Mouse (Mus musculus) activated CD4-positive, CD25-positive, alpha-beta regulatory T cell, adult 4 months (primary cell): Measurements from ENCODE around the gene Cd247. TPM values are rescaled to one million over a fixed set of nuclear protein-coding genes. Genes with fewer than 3 reads are reported as not detected.
"Not testable (repeated sequence)": the region's sequence is repeated elsewhere in the genome, so short reads cannot be mapped to it uniquely, and the experiment has no call there.

Experiments
- ATAC-seq: one replicate; pipeline ENCODE4 v1.8.0; 2017
- polyA plus RNA-seq, 2 experiments: library from polyadenylated mRNA; unstranded; fragments of 100-300 nt; shearing (Covaris generic); gene quantifications; one replicate each; pipeline ENCODE4 v1.2.1; 2017

Cd247 gene
- polyA plus RNA-seq: 100 to 1,000 TPM; 370 TPM

- ATAC-seq: peak; percentile 77
Measured at GRCm38 (mm10) chr1:165788511-165788910, at the start of gene Cd247. TSS of gene Cd247 (plus strand) at chr1:165788681.

- no peak for ATAC-seq
Measured at GRCm38 (mm10) chr1:165738985-165739384, 49.5 kb upstream of the Cd247 start.

- ATAC-seq: no peak
Measured at GRCm38 (mm10) chr1:165741989-165742388, 46.5 kb upstream of the Cd247 start.

DNA sequence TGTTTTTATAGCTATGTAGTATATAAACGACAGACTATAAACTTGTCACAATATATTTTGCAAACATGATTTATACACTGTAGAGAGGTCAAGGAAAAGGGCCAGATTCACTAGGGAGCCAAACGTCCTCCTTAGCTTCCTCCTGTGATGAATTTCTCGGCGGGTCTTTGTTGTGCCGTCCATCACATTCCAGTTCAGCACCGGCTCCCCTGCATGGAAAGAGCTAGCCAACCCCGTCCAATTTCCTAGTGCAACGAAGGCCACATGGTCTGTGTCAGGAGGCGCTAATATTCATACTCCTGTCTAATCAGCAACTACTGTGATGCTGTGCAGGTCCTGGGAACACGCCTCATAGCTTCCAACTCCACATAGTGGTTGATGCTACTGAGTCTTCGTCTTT lies 40.4 kb upstream of the Cd247 start:
- no peak for ATAC-seq

DNA sequence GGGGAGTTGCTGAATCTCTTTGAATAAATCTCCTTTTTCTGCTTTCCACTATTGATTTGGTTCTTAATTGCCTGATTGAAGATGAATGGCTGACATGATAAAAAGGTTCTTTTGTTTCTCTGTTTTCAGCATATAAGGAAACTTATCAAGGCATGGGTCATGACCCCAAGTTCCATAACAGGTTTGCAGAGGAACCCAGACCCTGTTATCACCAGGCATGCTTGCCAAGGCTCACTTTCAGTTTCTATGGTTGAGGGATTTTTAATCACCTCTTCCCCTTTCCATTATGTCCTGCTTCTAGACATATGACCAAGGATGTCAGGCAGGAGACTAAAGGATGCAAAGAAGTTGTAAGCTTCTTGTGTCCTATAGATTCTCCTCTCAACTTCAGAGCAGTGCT lies 37.3 kb upstream of the Cd247 start:
- ATAC-seq: no peak

- ATAC-seq: no peak
Measured at GRCm38 (mm10) chr1:165751838-165752237, 36.6 kb upstream of the Cd247 start.

DNA sequence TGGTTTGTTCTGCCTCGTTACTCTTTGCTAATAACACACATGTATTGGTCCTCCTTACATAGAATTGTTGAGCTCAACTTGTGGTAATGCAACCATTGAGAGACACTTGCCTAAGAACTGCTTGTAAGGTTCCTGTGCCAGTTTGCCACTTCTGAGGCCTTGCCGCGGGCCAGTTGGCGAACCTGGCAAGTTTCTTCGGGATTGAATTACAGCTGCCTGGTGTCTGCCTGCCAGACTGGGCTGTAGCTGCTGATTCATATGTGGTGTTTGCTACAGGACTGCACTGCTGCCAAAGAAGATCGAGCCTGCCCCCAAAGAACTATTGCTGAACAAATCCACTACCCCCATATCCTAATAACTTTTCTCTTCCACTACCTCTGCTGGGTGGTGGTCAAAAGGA lies 34.3 kb upstream of the Cd247 start:
- ATAC-seq: no peak

GRCm38 (mm10) chr1:165755194-165755593 lies 33.3 kb upstream of the Cd247 start:
- no peak for ATAC-seq

- ATAC-seq: no peak
Measured at GRCm38 (mm10) chr1:165761522-165762305, 26.8 kb upstream of the Cd247 start.

DNA sequence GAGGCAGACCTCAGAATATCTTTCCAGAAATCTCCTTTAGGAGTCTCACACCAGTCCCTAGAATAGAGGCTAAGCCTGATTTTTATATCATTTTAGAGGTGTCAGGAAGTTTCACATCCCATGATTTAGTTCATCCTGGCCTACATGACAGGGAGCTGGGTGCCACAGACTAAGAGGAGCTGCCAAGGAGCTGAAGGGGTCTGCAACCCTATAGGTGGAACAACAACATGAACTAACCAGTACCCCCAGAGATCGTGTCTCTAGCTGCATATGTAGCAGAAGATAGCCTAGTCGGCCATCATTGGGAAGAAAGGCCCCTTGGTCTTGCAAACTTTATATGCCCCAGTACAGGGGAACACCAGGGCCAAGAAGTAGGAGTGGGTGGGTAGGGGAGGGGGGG lies 26.0 kb upstream of the Cd247 start:
- ATAC-seq: not testable (repeated sequence)

DNA sequence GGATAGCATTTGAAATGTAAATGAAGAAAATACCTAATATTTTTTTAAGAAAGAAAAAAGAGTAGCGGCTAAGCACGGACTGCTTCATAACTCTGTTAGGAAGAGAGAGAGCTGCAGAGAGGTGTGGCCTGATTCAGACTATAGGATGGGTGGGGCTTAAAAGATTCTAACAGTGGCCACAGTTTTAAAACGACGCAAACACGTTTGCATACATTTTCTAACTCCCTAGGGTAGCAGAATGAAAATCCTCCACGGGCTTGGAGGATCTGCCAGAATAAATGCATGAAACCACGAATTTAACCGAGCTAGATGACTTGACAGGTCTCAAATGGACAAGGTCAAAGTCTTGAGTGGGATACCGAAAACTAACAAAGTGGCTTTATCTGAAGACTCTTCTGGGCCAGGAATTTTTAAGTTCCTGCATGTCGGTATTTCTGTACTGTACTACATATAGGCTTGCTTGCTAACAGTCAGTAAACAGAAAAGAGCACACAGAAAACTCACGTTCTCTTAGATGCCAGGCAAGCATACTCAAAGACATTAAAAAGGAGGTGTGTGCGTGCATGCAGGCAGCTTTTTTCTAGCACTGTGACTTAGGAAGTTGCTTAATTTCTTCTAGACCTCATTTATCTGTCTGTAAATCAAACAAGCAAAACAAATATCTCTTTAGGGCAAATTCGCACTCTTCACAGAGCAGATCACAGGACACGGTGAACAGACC lies 25.4 kb upstream of the Cd247 start:
- peak; percentile 60 for ATAC-seq

DNA sequence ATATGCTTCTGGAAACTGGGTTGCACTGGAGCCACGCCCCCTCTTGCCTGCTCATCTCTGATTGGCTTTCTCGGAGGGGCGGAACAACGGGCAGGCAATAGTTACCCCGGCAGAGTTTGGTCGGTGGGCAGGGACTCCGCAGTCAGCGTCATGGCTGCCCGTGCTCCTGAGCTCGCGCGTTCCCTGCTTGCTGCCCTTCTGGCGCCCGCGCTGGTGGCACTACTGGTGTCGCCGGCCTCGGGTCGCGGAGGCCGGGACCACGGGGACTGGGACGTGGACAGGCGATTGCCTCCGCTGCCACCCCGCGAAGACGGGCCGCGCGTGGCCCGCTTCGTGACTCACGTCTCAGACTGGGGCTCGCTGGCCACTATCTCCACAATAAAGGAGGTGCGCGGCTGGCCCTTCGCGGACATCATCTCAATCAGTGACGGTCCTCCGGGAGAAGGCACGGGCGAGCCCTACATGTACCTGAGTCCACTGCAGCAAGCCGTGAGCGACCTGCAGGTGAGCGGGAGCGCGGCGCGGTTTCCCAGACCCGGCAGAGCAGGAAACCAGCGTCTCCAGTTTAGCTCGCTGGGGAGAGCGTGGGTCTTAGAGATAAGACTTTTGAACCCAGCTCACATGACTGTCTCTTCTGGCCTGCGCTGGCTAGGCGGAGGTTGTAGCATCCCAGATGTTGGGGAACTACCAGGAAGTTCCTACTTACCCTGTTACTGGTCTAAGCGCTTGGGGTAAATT lies 24.7 kb upstream of the Cd247 start, which contains the start of gene Creg1:
TSS of gene Creg1 (plus strand) at position 112 of the 738 bp plus-strand sequence.
- peak; percentile 97 for ATAC-seq

GRCm38 (mm10) chr1:165764571-165764970 lies 23.9 kb upstream of the Cd247 start:
- ATAC-seq: no peak

DNA sequence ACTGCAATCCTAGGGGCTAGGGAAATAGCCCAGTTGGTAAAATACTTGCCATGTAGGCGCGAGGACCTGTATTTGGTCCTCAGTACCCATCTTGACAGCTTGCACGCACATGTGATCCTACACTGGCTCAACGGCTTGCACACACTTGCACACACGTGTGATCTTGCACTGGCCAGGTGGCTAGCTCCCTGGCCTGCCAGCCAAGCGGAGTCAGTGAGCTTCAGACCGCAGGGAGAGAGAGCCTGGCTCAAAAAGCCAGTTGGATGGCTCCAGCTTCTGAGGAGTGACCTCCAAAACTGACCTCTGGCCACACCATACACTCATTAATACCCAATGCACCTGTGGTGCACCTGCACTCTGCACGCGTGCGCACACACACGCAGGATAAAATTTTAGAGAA lies 23.4 kb upstream of the Cd247 start:
- ATAC-seq: no peak

- no peak for ATAC-seq
Measured at GRCm38 (mm10) chr1:165765651-165766294, 22.7 kb upstream of the Cd247 start.

DNA sequence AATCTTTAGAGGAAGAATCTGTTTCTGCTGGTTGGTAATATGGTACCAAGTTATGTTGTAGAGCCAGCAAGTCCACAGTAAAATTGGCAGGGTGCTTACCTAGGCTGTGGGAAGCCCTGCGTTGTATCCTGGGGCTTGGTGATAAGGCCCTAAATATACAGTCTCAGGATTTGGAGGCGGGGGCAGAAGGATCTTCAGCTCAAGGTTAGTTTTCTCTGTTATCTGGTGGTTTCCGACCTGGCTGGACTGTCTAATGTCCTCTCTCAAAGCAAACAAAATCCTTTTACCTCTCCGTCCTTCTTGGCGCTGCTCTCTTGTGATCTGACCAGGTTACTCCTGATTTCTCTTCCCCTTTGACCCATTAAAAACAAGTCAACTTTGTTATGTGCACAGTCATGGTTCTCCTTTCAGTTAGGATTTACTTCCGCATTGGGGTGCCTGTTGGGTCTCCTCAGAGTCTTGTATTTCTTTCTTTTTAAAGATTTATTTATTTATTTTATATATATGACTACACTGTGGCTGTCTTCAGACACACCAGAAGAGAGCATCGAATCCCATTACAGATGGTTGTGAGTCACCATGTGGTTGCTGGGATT lies 22.1 kb upstream of the Cd247 start:
- ATAC-seq: no peak

GRCm38 (mm10) chr1:165768894-165769512 lies 19.5 kb upstream of the Cd247 start:
- ATAC-seq: no peak

DNA sequence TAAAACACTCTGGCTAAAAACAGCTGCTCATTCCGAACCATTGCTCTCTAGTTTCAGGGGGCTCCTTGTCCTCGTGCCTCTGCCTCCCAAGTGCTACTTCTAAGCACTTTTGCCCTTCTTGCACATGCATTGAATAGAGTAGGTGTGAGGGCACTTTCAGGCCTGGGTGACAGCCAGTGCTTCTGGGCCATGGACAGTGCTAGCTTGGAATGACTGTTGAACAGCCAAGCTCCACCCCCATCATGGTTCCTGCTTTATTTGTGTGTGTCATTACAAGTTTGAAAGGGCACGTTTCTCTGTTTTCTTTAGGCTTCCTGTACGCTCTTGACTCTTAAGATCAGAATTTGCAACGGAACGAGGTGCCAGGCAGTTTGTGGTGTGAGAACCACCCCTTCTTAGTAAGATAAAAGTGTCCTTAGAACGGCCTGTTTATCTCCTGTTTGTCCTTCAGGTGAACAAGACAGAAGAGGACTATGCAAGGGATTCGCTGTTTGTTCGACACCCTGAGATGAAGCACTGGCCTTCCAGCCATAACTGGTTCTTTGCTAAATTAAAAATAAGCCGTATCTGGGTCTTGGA lies 18.2 kb upstream of the Cd247 start:
- no peak for ATAC-seq

GRCm38 (mm10) chr1:165771491-165771897 lies 17.0 kb upstream of the Cd247 start:
- peak; percentile 88 for ATAC-seq

DNA sequence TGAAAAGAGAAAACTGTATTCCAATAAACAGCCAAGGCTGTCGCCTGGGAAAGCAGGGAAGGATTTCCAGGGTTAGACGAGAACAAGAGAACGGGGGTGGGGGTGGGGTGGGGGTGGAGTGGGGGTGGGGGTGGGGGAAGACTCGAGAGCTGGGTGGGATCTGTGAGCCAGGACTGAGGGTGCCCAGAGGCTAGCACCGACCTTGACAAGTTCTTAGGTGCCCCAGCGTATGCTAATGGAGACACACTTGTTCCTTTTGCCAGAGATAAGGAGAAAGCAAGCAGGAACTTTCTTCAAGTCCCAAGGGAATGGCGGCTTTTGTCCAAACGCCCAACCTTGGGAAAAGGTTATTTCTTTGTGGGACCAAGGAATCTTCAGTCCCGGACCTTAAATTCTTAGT lies 16.5 kb upstream of the Cd247 start:
- ATAC-seq: no peak

DNA sequence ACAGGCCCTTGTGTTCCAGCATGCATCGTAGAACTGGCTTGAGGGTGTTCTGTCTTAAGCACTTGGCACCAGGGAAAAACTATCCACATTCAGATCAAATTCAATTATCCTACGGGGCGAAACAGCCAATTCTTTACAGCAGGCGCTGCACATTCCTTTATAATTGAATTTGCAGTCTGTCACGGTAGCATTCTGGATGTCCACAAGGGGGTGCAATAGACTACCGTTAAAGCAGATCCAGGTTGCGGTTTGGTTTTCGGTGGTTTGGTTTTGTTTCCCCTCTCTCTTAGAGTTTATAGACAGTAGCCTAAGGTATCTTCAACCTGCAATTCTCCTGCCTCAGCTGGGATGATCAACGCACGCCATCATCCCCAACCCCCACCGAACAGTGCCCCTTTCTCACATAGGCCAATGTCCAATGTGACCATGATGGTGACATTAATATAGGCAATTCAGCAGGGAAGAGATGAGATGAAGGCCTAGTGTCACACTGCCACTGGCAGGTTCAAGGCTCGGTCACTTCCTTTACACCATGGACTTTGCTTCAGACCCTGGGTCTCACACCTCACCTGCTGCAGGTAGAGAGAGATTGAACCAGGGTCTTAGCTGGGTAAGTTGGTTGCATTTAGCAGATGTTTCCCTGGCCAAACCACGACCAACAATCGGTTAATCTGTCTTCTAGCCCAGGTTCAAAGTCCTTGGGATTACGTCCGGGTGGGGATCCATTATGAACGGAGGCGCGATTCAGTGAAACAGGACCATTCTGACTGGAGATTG lies 12.8 kb upstream of the Cd247 start:
- peak; percentile 58 for ATAC-seq
